Mouse (Mus musculus): ENCODE data around the gene Rbm28. TPM values are rescaled to one million over a fixed set of nuclear protein-coding genes. Genes with fewer than 3 reads are reported as not detected.

Rbm28 gene
- polyA plus RNA-seq, 1 experiment from 2014 or later = 53.8 TPM

DNA sequence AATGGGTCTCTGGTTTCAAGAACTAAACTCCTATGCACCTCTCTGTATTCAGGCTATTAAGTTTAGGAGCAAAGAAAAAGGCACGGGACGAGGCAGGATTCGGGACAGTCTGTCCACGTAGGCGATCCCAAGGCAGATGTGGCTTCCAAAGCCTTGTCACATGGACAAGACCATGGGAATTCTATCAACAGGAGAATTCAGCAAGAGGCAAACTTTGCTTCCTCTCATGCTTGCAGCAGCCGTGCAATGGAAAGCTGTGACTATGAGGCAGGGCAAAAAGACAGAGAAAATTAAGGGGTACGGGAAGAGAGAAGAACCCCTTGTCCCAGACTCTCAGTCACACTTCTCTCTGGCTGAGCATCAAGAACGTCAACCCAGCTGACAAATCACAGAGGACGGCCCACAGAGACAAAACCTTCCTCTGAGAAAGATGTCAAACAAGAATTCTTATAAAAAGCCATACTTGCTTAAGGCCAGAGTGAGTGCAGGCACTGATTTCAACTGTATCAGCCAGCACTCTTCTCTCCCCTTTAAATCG, 82.9 kb downstream of the Rbm28 start:
- H3K4me1 ChIP-seq = peaks cover 9% of the 10 kb centered on the region; the same call in 1 of the 2 replicates
- H3K4me3 ChIP-seq = no peak overlapping the region
- H3K9me3 ChIP-seq = no peaks in the 10 kb centered on the region
- DNase-seq (ENCODE audit: extremely low spot score, low spot score) = no peak
- H3K27me3 ChIP-seq (ENCODE audit: poor library complexity, severe bottlenecking) = no peaks in the 10 kb centered on the region
- H3K36me3 ChIP-seq (replicated peaks) = no peaks in the 10 kb centered on the region
- WGBS = 88% methylated on average over 10 of the region's 10 CpGs
- no peak overlapping the region for H3K27ac ChIP-seq

- Histone ChIP-seq H3K27ac (no peak overlapping the region), H3K4me3 (no peak overlapping the region), H3K36me3 (replicated peaks) (no peaks in the 10 kb centered on the region), H3K27me3 (ENCODE audit: poor library complexity, severe bottlenecking) (no peaks in the 10 kb centered on the region), H3K9me3 (no peaks in the 10 kb centered on the region), H3K4me1 (peaks cover 4% of the 10 kb centered on the region; the same call in 1 of the 2 replicates)
- WGBS = 82% methylated on average over 4 of the region's 4 CpGs
- DNase-seq (ENCODE audit: extremely low spot score, low spot score) = no peak
Measured at GRCm38 (mm10) chr6:29079291-29079690, 85.5 kb downstream of the Rbm28 start.

DNA sequence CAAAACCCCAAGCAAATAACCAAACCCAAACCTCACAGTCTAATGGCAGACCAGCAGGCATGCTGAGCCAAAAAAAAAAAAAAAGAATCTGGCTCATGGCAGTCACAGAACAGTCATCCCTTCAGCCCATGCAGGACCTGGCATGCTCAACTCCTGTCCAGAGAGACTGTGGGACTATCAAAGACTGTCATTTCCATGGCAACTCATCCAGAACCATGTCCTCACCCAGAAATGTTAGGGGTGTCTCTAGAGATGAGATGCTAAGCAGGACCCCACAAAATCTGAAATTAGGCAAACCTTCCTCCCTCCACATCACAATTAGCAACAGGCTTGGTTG, 90.7 kb downstream of the Rbm28 start:
- Histone ChIP-seq H3K27ac (no peak overlapping the region), H3K9me3 (no peaks in the 10 kb centered on the region), H3K4me3 (no peak overlapping the region), H3K4me1 (no peaks in the 10 kb centered on the region), H3K36me3 (replicated peaks) (no peaks in the 10 kb centered on the region), H3K27me3 (ENCODE audit: poor library complexity, severe bottlenecking) (no peaks in the 10 kb centered on the region)
- DNase-seq (ENCODE audit: extremely low spot score, low spot score) = no peak

Small RNA genes lying within 50 kb of the gene (microRNA-seq; reads per million reads assigned to microRNA genes)
- gene Gm24303 = not detected

Other genes starting within 250 kb of the Rbm28 start
- gene Lep, start 104.8 kb downstream of the Rbm28 start, polyA plus RNA-seq (2016; fragmentation: Nextera tagmentation; extraction: Ambion mirVana) = not detected in 2 replicates
- 1.3 and 1.8 TPM in 2 replicates for gene Prrt4, start 14.6 kb upstream of the Rbm28 start, polyA plus RNA-seq (2016; fragmentation: Nextera tagmentation; extraction: Ambion mirVana)
- 39.6 and 39.7 TPM in 2 replicates for gene Impdh1, start 51.4 kb upstream of the Rbm28 start, polyA plus RNA-seq (2016; fragmentation: Nextera tagmentation; extraction: Ambion mirVana)
- gene Hilpda, start 107.5 kb upstream of the Rbm28 start, polyA plus RNA-seq (2016; fragmentation: Nextera tagmentation; extraction: Ambion mirVana) = 36.2 and 37.2 TPM in 2 replicates
- 0.33 and 0.50 TPM in 2 replicates for gene Fam71f2, start 114.6 kb upstream of the Rbm28 start, polyA plus RNA-seq (2016; fragmentation: Nextera tagmentation; extraction: Ambion mirVana)
- not detected in 2 replicates for gene Fam71f1, start 154.1 kb upstream of the Rbm28 start, polyA plus RNA-seq (2016; fragmentation: Nextera tagmentation; extraction: Ambion mirVana)
- gene Calu, start 183.1 kb upstream of the Rbm28 start, polyA plus RNA-seq (2016; fragmentation: Nextera tagmentation; extraction: Ambion mirVana) = 225 and 238 TPM in 2 replicates
- gene Opn1sw, start 223.5 kb upstream of the Rbm28 start, polyA plus RNA-seq (2016; fragmentation: Nextera tagmentation; extraction: Ambion mirVana) = 0.24 and 0.28 TPM in 2 replicates
- 21.2 and 21.6 TPM in 2 replicates for gene Ccdc136, start 231.3 kb upstream of the Rbm28 start, polyA plus RNA-seq (2016; fragmentation: Nextera tagmentation; extraction: Ambion mirVana)